Mouse (Mus musculus): Measurements from ENCODE around the gene Ssb. TPM values are rescaled to one million over a fixed set of nuclear protein-coding genes. Genes with fewer than 3 reads are reported as not detected.
A peak's percentile ranks its signal among the peaks of the same experiment; 100 is the strongest.

Ssb gene
- total RNA-seq (2021), result 10 to 100 TPM; 69.4 to 74.7 TPM
- long read RNA-seq, experiment 1, transcript Ssb-201 (12 exons, 2,001 nt), result major isoform, 65 of 78 reads
- long read RNA-seq, experiment 1, transcript Ssb-206 (12 exons, 2,088 nt), result minor isoform, 6 of 78 reads
- long read RNA-seq, experiment 1, partial matches to known transcripts, result 2 of 78 reads
- long read RNA-seq, experiment 1, other reads (novel, unspliced or antisense), result 5 of 78 reads
- long read RNA-seq, experiment 2, transcript Ssb-201 (12 exons, 2,001 nt), result major isoform, 49 of 57 reads
- long read RNA-seq, experiment 2, partial matches to known transcripts, result 0 of 57 reads
- long read RNA-seq, experiment 2, other reads (novel, unspliced or antisense), result 5 of 57 reads

- intact Hi-C loops (cut with DNase I), result loop anchor here (5.0 kb wide), 2 partner anchors 39 to 59 kb away; partner anchors contain the start of gene Klhl23
- peak; percentile 95 for DNase-seq
These were observed at the start of gene Ssb for GRCm38 (mm10) chr2:69861485-69862091. Gene Ssb, plus strand, starts transcription at chr2:69861562.

GRCm38 (mm10) chr2:69816575-69816974 lies 44.8 kb upstream of the Ssb start:
- intact Hi-C loops (cut with DNase I), result no loop called here
- no peak for DNase-seq

- intact Hi-C loops (cut with DNase I), result no loop called here
These were observed 42.8 kb upstream of the Ssb start for GRCm38 (mm10) chr2:69818350-69819085.

GRCm38 (mm10) chr2:69820201-69820600 lies 41.2 kb upstream of the Ssb start:
- no peak for DNase-seq
- intact Hi-C loops (cut with DNase I), result loop anchor here (5.0 kb wide), 1 partner anchor 42 kb away; the partner anchor contains the start of gene Ssb

More at GRCm38 (mm10) chr2:69818350-69819085, 42.8 kb upstream of the Ssb start:
- no peak for DNase-seq

GRCm38 (mm10) chr2:69821711-69822110 lies 39.7 kb upstream of the Ssb start, which contains the start of gene Klhl23:
Gene Klhl23, plus strand, starts transcription at chr2:69821944.
- intact Hi-C loops (cut with DNase I), result loop anchor here (5.0 kb wide), 1 partner anchor 41 kb away; the partner anchor contains the start of gene Ssb
- DNase-seq, result peak; percentile 12 to 35

GRCm38 (mm10) chr2:69822361-69823128 lies 38.8 kb upstream of the Ssb start:
- intact Hi-C loops (cut with DNase I), result loop anchor here (5.0 kb wide), 1 partner anchor 40 kb away; the partner anchor contains the start of gene Ssb
- DNase-seq, result peak; percentile 58 to 62

- no peak for DNase-seq
- intact Hi-C loops (cut with DNase I), result loop anchor here (5.0 kb wide), 1 partner anchor 39 kb away; the partner anchor contains the start of gene Ssb
These were observed 38.2 kb upstream of the Ssb start for GRCm38 (mm10) chr2:69823129-69823677.

GRCm38 (mm10) chr2:69825898-69826297 lies 35.5 kb upstream of the Ssb start:
- intact Hi-C loops (cut with DNase I), result no loop called here
- DNase-seq, result no peak

- intact Hi-C loops (cut with DNase I), result no loop called here
- DNase-seq, result peak in 1 of 2 experiments; percentile 19
These were observed 35.0 kb upstream of the Ssb start for GRCm38 (mm10) chr2:69826380-69826779.

GRCm38 (mm10) chr2:69828031-69828430 lies 33.3 kb upstream of the Ssb start:
- intact Hi-C loops (cut with DNase I), result no loop called here
- DNase-seq, result no peak

- intact Hi-C loops (cut with DNase I), result no loop called here
- no peak for DNase-seq
These were observed 31.7 kb upstream of the Ssb start for GRCm38 (mm10) chr2:69829680-69830079.

- intact Hi-C loops (cut with DNase I), result no loop called here
- DNase-seq, result no peak
These were observed 31.2 kb upstream of the Ssb start for GRCm38 (mm10) chr2:69830116-69830515.

GRCm38 (mm10) chr2:69837244-69837967 lies 24.0 kb upstream of the Ssb start:
- DNase-seq, result no peak
- intact Hi-C loops (cut with DNase I), result no loop called here

GRCm38 (mm10) chr2:69837996-69838395 lies 23.4 kb upstream of the Ssb start:
- intact Hi-C loops (cut with DNase I), result no loop called here
- DNase-seq, result no peak

GRCm38 (mm10) chr2:69838707-69839106 lies 22.7 kb upstream of the Ssb start:
- DNase-seq, result no peak
- intact Hi-C loops (cut with DNase I), result no loop called here

GRCm38 (mm10) chr2:69840261-69840660 lies 21.1 kb upstream of the Ssb start:
- intact Hi-C loops (cut with DNase I), result no loop called here
- DNase-seq, result no peak

GRCm38 (mm10) chr2:69849215-69849614 lies 12.1 kb upstream of the Ssb start:
- peak in 1 of 2 experiments; percentile 16 for DNase-seq
- intact Hi-C loops (cut with DNase I), result no loop called here

- intact Hi-C loops (cut with DNase I), result no loop called here
These were observed 9.8 kb upstream of the Ssb start for GRCm38 (mm10) chr2:69851427-69852058.

GRCm38 (mm10) chr2:69856392-69856791 lies 5.0 kb upstream of the Ssb start:
- no peak for DNase-seq
- intact Hi-C loops (cut with DNase I), result no loop called here

More at GRCm38 (mm10) chr2:69851427-69852058, 9.8 kb upstream of the Ssb start:
- no peak for DNase-seq

All from heart, postnatal 14 days (tissue).